ENCODE assay signal across 8 mouse cellular contexts in the genomic region with DNA sequence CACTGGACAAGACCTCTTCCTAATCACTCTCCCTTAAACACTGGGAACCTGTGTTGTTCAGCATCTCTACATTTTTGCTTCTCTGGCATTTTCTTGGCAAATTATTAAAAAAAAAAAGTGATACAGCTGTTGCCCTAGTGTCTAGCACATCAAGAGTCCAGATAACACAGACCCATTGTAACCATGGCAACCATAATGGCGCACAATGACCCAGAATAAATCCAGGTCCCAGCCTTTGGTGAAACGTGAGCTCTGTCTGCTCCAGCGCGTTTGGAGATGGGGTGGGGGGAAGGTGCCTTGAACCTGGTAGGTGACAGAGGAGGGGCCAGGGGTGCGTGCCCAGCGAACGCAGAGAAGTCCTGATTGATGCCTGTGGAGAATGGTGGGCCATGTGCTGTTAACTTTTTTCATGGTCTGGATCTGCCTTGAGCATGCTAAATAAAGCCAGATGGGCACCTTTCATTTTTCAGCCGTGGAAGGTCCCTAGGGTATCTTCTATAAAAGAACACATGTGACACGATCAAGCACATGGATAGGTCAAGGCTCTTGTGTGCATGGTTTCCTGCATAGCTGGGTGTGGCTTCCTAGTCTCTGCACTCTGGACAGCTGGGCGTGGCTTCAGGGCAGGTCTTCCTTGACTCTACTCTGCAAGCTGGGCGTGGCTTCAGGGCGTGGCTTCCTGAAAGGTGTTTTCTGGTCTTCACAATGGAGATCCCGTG.
DNase-seq lines count a peak whose midpoint lies in the region; ATAC-seq lines count a peak whose summit lies in the region.

No protein-coding gene starts in this region.

- no peaks in the 10 kb centered on the region for H3K36me3 ChIP-seq in kidney, embryonic 14.5 days (ENCODE audit: control insufficient read depth, insufficient read depth, low read length)

- ATAC-seq in kidney, embryonic 14.5 days (ENCODE audit: low FRiP score, low TSS enrichment) = peak; percentile 43; the same call in 1 of the 2 replicates

- H3K27me3 ChIP-seq in kidney, embryonic 14.5 days (ENCODE audit: control insufficient read depth, insufficient read depth, low read length) = no peaks in the 10 kb centered on the region

- H3K27ac ChIP-seq in kidney, embryonic 14.5 days (ENCODE audit: low read depth, low read length) = no peak overlapping the region

- no peak overlapping the region for H3K4me2 ChIP-seq in kidney, embryonic 14.5 days (replicated peaks; ENCODE audit: low read depth, low read length)

- no peak overlapping the region for H3K4me3 ChIP-seq in kidney, embryonic 14.5 days (ENCODE audit: low read length)

- no peak overlapping the region for H3K9ac ChIP-seq in kidney, embryonic 14.5 days (ENCODE audit: low read depth, low read length)

- WGBS in kidney, embryonic 14.5 days = 35% methylated on average over 13 of the region's 13 CpGs
- 48% methylated on average over 13 of the region's 13 CpGs for WGBS in large intestine, adult 2 months

- 0 out of 2 replicates have a peak, but pooled peaks cover 3% of the 10 kb centered on the region for H3K4me1 ChIP-seq in kidney, embryonic 14.5 days (ENCODE audit: control insufficient read depth, insufficient read depth, low read length)

- no peak for DNase-seq in kidney, adult 18-20 months
- peak; percentile 45 for DNase-seq in embryo, embryonic 10 days (ENCODE audit: low spot score)
- DNase-seq in large intestine, adult 2 months (ENCODE audit: low read depth, low spot score) = peak; percentile 97
- peak; percentile 59 for DNase-seq in retina, embryonic 14.5 days (ENCODE audit: low spot score)
- DNase-seq in adrenal gland, adult 18-20 months (ENCODE audit: low spot score in 2 of 2) = no peak
- no peak for DNase-seq in gastrocnemius, postnatal 10 days
- DNase-seq in T-cell, adult 2 months (ENCODE audit: low spot score) = no peak

- no peaks in the 10 kb centered on the region for H3K9me3 ChIP-seq in kidney, embryonic 14.5 days (ENCODE audit: control insufficient read depth, low read length)

Comparison
In these comparisons a context has a peak if more than half of its experiments do, and no peak if none do; other contexts are left out.
1. DNase-seq: peak in embryo, embryonic 10 days (single experiment), large intestine, adult 2 months (single experiment) and retina, embryonic 14.5 days (single experiment); none in kidney, adult 18-20 months (single experiment), adrenal gland, adult 18-20 months (0 of 2), gastrocnemius, postnatal 10 days (single experiment) and T-cell, adult 2 months (single experiment).